Mouse (Mus musculus) gastrocnemius, postnatal 36 days (tissue): ENCODE results near the gene Lrrc26. TPM values are rescaled to one million over a fixed set of nuclear protein-coding genes. Genes with fewer than 3 reads are reported as not detected.

ENCODE experiments used
- DNase-seq, 2 experiments: peaks; one replicate each; pipeline ENCODE4 v3.0.0; 2022
- intact Hi-C: fragments of 180-260 bp; cut with DNase I; formaldehyde crosslinking; loops from one replicate; pipeline ENCODE4 v1.15.1; 2025
- total RNA-seq, 2 experiments: library from RNA; stranded (reverse); gene quantifications; 2 replicates each; pipeline ENCODE4 v1.2.3; 2021

Lrrc26 gene
- total RNA-seq, 2 experiments from 2014 or later: not detected

GRCm38 (mm10) chr2:25265897-25266656 is 23.6 kb upstream of the Lrrc26 start:
- DNase-seq: no peak
- intact Hi-C loops: no loop called here

DNA sequence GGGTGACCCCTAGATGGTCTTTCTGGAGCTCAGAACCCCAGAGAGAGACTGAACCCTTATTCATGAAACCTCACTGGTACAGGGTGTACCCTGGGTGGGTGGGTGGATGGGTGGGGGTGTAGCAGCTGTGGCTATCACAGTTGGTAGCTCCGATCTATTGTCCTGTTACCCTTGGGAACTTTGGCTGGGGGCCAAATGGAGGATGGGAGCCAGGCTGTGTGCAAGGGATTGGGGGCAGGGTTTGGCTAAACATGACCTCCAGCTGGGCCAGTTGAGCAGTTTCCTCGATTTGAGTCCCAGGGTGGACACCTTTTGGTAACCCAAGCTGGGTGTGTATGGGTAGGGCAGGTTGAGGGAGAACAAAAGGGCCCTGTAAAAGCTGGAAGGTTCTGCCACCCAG is 23.0 kb upstream of the Lrrc26 start:
- intact Hi-C loops: no loop called here
- DNase-seq: peak in 1 of 2 experiments; percentile 45

GRCm38 (mm10) chr2:25267241-25267640 is 22.5 kb upstream of the Lrrc26 start:
- intact Hi-C loops: no loop called here
- DNase-seq: no peak

- intact Hi-C loops: no loop called here
- DNase-seq: no peak
These were observed 21.9 kb upstream of the Lrrc26 start for GRCm38 (mm10) chr2:25267746-25268309.

GRCm38 (mm10) chr2:25271827-25272511 is 17.7 kb upstream of the Lrrc26 start, which contains the start of the genes Ssna1 and Anapc2:
Gene Ssna1, minus strand, starts transcription at chr2:25272438.
Gene Anapc2, plus strand, starts transcription at chr2:25272478.
- DNase-seq: peak; percentile 95 to 98
- intact Hi-C loops: loop anchor here (5.0 kb wide), 2 partner anchors 60 to 80 kb away; partner anchors contain the start of gene Man1b1

- no peak for DNase-seq
- intact Hi-C loops: loop anchor here (5.0 kb wide), 2 partner anchors 60 to 80 kb away; partner anchors contain the start of gene Man1b1
These were observed 17.2 kb upstream of the Lrrc26 start for GRCm38 (mm10) chr2:25272515-25272914.

GRCm38 (mm10) chr2:25273010-25273409 is 16.7 kb upstream of the Lrrc26 start:
- intact Hi-C loops: loop anchor here (5.0 kb wide), 2 partner anchors 59 to 81 kb away; partner anchors contain the start of gene Man1b1
- DNase-seq: no peak

GRCm38 (mm10) chr2:25278928-25279882 is 10.5 kb upstream of the Lrrc26 start:
- intact Hi-C loops: no loop called here
- peak in 1 of 2 experiments; percentile 70 for DNase-seq

GRCm38 (mm10) chr2:25285551-25285950 is 4.2 kb upstream of the Lrrc26 start:
- intact Hi-C loops: loop anchor here (5.0 kb wide), 1 partner anchor 42 kb away; no protein-coding TSS in a partner anchor
- DNase-seq: no peak

GRCm38 (mm10) chr2:25286314-25286713 is 3.4 kb upstream of the Lrrc26 start:
- DNase-seq: no peak
- intact Hi-C loops: loop anchor here (5.0 kb wide), 1 partner anchor 41 kb away; no protein-coding TSS in a partner anchor

GRCm38 (mm10) chr2:25286837-25287636 is 2.7 kb upstream of the Lrrc26 start:
- no peak for DNase-seq
- intact Hi-C loops: loop anchor here (5.0 kb wide), 1 partner anchor 40 kb away; no protein-coding TSS in a partner anchor

DNA sequence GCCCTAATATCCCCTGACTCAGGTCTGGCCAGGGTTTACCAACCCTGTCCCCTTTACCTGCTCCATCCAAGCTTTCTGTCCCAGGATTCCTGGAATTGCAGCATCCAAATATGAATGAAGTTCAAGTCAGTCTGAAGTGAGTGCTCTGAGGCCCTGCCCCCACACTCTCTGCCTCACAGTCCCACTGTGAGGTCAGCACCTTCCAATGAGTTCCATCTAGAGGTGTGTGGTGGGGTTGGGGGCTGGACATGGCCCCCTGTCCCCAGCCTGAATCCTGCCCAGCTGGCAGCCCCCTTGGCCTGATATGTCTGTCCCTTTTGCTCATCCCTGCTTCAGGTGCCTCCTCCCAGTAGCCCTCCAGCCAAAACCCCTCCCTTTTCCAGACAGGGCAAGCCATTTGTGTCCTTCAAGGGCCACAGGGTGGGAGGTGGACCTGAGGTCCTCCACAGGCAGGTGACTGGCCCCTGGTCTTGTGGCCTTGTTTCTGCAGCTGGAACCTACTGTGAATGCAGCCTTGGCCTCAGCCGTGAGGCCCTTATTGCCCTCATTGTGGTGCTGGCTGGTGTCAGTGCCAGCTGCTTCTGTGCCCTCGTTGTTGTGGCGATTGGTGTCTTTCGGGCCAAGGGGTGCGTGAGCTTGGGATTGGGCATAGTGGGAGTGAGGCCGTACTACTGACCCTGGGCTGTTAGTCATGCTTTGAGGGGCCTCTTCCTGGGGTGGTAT is 1.6 kb upstream of the Lrrc26 start, which contains the start of gene Tmem210:
TSS of gene Tmem210 (plus strand) at position 219 of the 723 bp plus-strand sequence.
- intact Hi-C loops: loop anchor here (5.0 kb wide), 1 partner anchor 39 kb away; no protein-coding TSS in a partner anchor
- no peak for DNase-seq

DNA sequence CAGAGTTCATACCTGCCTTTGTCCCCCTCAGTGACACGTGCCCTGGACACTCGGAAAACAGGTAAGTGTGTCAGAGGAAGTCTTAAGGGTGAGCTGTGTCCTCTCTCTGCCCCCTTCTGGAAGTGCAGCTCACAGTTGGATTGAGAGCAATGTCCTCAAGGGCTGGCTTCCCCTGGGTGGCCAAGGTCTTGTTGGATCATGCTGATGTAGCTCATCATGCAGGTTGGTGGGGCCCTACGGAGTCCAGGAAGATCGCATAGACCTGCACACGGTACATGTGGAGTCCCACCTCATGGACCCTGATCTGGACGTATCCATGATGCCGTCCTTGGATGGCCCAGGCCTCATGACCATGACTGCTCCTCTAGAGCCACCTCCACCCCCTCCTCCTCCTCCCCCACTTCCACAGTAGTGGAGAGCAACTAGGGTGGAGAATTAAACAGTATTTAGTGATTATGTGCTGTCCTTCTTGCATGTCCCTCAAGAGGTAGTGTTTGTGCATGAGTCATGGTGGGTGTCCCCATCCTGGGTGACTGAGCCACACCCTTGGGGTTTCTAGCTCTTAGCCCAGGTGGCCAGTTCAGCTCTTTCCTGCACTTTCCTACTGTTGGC is 875 bp upstream of the Lrrc26 start:
- intact Hi-C loops: loop anchor here (5.0 kb wide), 1 partner anchor 38 kb away; no protein-coding TSS in a partner anchor
- DNase-seq: no peak

DNA sequence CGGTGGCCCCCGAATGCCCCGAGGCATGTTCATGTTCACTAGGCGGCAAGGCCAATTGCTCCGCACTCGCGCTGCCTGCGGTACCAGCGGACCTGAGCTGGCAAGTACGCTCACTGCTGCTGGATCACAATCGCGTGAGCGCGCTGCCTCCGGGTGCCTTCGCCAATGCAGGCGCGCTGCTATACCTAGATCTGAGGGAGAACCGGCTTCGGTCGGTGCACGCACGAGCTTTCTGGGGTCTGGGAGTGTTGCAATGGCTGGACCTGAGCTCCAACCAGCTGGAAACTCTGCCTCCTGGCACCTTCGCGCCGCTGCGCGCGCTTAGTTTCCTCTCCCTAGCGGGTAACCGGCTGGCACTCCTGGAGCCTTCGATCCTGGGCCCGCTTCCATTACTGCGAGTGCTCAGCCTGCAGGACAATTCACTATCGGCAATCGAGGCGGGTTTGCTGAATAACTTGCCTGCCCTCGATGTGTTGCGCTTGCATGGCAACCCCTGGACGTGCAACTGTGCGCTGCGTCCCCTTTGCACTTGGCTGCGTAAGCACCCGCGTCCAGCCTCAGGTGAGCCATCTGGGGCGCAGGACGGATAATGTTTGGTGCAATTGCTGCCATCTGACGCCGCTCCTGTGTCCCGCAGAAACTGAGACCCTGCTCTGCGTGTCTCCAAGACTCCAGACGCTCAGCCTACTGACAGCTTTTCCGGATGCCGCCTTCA is 543 bp downstream of the Lrrc26 start:
- intact Hi-C loops: no loop called here
- no peak for DNase-seq

DNA sequence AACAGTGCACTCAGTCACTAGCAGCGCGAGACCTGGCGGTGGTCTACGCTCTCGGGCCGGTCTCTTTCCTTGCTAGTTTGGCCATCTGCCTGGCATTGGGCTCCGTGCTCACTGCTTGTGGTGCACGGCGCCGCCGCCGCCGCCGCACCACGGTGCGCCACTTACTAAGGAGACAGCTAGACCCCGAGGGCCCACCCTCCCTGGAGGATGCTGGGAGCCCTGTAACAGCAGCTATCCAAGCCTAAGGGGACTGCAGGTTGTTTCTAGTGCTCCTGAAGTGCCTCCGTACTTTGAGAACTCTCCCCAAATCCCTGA is 1.1 kb downstream of the Lrrc26 start:
- intact Hi-C loops: no loop called here
- no peak for DNase-seq

DNA sequence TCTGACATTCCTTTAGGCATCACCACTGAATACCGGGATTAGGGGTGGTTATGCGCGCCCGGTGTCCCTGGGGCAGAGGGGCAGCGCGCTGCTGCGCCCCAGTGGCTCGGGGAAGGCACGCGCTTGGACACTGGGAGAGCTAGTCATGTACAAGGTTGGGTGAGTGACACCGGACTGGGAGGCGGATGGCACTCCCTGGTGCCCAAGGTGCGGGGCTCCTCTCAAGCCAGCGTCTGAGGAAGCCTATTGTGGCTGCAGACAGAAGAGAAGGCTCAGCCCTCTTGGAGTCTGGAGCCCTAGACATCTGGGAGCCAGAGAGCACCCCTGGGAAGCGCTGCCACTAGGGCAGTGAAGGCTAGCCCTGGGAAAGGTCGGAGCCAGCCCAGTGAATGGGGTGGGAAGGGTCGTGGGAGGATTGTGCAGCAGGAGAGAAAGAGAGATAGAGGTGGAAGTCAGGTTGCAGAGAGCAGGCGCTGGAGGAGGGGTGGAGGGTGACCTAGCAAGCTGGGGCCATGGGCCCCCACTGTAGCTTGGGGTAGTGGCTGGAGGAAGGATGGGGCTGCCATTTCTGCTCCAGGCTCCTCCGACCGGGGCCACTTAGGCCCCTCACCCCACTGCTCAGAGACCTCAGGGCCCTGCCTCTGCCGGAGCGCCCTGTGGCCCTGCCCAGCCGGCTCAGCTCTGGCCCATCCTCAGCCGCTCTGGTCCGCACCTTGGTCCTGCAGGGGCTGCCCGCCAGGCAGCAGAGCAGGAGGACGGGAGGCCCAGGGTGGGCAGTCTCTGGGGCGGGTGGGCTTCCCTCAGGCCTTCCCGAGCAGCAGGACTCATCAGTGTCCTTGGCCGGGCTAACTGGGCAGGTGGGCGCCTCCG is 1.7 kb downstream of the Lrrc26 start:
- no peak for DNase-seq
- intact Hi-C loops: no loop called here
